Mouse (Mus musculus): ENCODE measurements around the gene Mrfap1.

Gene Mrfap1

DNA sequence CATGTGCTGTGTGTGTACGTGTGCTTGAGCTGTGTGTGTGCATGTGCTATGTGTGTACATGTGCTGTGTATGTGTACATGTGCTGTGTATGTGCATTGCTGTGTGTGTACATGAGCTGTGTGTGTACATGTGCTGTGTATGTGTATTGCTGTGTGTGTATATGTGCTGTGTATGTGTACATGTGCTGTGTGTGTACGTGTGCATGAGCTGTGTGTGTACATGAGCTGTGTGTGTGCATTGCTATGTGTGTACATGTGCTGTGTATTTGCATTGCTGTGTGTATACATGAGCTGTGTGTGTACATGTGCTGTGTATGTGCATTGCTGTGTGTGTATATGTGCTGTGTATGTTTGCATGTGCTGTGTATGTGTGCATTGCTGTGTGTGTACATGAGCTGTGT, 17.1 kb downstream of the Mrfap1 start:
- no peak for DNase-seq

GRCm38 (mm10) chr5:36778901-36779300, 17.7 kb downstream of the Mrfap1 start:
- no peak for DNase-seq

GRCm38 (mm10) chr5:36777186-36777585, 19.4 kb downstream of the Mrfap1 start:
- DNase-seq: no peak

- DNase-seq: no peak
Observed at GRCm38 (mm10) chr5:36776021-36776575, 20.5 kb downstream of the Mrfap1 start.

GRCm38 (mm10) chr5:36775317-36775716, 21.3 kb downstream of the Mrfap1 start:
- DNase-seq: no peak

DNA sequence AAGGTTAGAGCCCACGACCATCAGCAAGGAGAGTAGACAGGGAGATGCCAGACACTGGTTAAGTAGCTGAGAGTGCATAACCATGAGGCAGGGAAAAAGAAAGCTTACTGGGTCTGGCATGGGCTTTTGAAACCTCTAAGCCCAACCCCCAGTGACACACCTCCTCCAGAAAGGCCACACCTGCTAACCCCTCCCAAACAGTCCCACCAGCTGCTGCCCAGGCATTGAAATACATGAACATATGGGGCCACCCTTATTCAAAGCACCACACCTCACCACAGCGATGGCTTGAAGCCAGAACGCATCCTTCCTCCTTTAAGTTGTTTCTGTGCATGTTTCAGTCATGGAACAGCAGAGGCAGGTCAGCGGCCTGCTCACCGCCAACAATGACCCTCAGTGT, 24.0 kb downstream of the Mrfap1 start:
- DNase-seq: no peak

DNA sequence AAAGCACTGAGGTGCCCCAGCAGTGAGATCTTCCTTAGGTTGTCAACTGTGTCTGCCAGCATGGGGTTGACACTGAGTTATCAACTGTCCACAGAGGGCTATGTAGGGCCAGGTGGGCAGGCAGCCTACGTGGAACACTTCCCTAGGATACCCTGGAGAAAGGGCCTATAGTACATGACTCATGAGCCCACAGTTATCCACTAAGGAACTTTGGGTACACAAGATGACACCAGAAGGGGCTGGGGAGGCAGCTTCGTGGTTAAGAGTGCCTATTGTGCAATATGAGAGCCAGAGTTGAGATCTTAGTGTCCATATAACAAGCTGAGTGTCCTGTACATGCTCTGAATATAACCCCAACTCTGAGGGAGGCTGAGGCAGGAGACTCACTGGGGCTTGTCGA, 27.0 kb downstream of the Mrfap1 start:
- no peak for DNase-seq

- peak; percentile 64 for DNase-seq
Observed at GRCm38 (mm10) chr5:36766958-36767703, 29.4 kb downstream of the Mrfap1 start.

- DNase-seq: no peak
Observed at GRCm38 (mm10) chr5:36759848-36760247, 36.7 kb downstream of the Mrfap1 start.

DNA sequence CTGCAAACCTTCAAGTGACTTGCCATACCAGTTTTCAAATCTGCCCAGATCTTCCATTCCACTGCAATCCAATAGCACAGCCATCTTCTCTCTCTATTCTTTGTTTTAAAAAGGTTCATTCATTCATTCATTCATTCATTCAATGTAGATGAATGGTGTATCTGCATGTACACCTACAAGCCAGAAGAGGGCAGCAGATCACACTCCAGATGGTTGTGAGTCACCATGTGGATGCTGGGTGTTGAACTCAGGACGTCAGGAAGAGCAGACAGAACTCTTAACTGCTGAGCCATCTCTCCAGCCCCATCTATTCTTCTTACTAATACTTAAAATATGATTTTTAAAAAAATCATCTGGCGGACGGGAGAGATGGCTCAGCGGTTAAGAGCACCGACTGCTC, 39.5 kb downstream of the Mrfap1 start:
- no peak for DNase-seq

DNA sequence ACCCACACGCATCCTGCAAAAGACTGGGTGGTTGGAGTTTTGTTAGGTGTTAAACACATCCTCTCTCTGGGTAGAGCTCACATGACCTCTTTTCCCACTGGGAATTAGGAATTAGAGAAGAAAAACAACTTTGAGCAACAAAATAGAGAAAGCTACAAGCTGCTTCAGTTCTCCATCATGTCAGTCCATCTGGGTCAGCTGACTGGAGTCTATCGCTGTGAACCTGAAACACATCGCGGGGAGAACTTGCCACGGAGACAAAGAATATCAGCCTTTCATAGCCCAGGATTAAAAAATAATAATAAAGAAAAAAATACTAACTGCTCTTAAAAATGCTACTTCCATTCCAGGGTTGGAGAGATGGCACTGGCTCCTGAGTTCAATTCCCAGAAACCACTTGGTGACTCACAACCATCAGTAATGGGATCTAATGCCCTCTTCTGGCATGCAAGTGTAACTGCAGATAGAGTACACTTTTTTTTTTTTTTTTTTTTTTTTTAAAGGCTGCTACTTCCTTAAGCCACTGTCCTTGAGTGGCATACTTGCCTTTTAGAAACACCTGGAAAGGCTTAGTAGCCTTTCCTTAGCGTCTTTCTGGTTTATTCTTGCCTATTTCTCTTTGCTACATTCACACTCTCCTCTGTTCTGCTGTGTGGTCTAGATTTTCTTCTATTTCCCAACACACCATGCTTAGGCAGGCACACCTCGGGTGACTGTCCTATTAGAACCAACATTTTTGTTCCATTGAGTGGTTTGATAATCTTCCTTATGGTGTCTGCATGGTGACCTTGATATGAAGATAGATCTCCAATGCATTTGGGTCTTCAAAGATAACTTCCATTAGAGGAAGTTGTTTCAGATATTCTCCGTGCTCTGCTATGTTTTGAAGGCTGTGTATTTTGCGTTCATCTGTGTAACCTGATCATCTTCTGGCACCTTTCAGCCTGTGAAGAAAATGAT, 46.2 kb downstream of the Mrfap1 start:
- DNase-seq: no peak

- DNase-seq: peak; percentile 96
Observed at GRCm38 (mm10) chr5:36748536-36749061, 48.0 kb downstream of the Mrfap1 start, which contains the start of gene Bloc1s4. Gene Bloc1s4 (minus strand): TSS chr5:36748650.

- no peak for DNase-seq
Observed at GRCm38 (mm10) chr5:36747794-36748535, 48.6 kb downstream of the Mrfap1 start.

DNA sequence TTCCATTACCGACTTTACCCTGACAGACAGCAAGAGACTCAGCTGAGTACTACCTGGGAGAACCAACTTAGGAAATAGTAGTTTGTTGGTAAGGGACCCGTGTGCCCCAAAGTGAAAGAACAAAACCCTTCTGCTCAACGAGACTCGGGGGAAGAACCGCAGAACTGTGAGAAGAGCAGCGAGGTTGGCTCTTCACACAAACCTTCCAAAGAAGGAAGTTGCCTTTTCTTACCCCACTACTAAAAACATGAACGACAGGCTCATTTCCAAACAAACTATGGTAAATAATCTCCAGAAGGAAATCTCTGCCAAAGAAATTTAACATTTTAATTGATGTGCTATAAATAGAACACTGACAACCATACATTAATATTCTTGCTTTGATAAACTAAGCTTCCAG, 49.5 kb downstream of the Mrfap1 start:
- no peak for DNase-seq

All from embryo, embryonic 11 days (tissue).